Mouse (Mus musculus): ENCODE results near the gene Zfp26. TPM values are rescaled to one million over a fixed set of nuclear protein-coding genes. Genes with fewer than 3 reads are reported as not detected.

Gene Zfp26
- 10 to 100 TPM; 17.1 to 18.2 TPM for total RNA-seq (2021)

DNA sequence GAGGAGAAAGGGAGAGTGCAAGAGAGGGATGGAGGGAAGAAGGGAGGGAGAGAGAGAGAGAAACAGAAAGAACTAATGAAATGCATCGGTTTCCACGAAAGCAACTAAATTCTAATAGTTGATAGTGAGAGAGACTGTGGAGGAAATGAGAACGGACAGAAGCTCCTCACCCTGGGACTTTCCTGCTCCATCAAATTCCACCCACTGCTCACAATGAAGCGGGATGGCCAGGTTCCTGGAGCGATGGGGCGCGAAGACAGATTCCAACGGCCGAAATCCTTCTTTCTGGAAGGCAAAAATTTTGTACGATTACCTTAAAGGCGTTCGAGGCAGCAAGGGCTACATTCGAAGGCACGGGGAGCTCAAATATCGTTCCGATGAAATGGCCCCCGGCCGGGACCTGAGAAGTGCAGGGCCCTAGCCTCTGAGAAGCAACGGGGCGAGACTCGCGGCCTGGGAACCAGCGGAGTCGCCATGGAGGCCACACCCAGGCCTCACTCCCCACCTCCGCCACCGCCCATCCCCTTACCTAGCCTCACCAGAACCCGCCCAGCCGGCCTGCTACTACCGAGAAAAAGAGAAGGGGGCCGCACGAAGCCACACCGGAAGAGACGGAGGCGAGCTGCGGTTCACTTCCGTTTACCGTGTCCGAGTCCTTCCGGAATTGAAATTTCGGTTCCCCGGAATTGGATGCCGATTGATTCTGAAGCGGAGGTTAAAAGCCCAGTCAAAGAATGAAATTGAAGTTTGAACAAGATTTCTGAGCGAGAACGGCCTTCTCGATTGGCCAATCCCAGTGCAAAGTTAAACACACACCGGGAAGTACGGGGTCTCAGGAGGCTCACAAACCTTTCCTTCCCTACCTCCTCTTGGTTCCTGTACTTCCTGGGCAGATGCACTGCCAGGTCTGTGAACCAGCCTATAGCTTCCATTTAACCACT is at the start of gene Zfp26:
Gene Zfp26 (minus strand): TSS at position 786 of the 941 bp plus-strand sequence.
- intact Hi-C loops (cut with DNase I) = loop anchor here (5.0 to 10.0 kb wide), 4 partner anchors 72 to 375 kb away; partner anchors contain the start of genes Fbxl12, Ubl5 and Zfp560
- peak; percentile 82 to 86 for DNase-seq

DNA sequence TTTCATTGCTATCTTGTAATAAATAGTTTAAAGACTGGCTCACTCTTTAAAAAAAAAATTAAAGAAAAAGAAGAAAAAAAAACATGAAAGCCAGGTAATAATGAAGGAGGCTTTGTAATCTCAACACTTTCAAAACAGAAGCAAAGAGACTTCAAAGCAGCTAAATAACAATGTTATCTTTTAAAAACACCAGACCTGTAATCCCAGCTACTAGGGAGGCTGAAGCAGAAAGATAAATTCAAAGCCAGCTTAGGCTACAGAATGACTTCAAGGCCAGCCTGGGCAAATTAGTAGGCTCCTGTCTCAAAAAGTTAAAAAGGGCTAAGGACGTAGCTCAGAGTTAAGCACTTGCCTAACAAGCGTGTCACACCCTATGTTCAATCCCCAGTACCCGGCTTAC is 49.7 kb upstream of the Zfp26 start:
- intact Hi-C loops (cut with DNase I) = no loop called here
- no peak for DNase-seq

DNA sequence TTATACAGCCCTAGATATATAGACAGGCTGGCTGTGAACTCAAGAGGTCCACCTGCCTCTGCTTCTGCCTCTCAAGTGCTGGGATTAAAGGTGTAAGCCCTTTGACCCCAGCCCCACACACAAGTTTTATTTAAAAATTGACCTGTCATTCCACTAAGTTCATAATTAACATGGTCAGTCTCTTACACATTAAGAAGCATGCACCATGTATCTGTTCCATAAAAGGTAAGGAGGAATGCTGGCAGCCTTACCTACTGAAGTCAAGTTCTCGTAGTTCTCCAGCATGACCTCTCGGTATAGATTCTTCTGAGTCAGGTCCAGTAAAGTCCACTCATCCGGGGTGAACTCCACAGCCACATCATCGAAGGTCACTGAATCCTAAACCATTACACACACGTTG is 44.8 kb upstream of the Zfp26 start:
- intact Hi-C loops (cut with DNase I) = no loop called here
- no peak for DNase-seq

DNA sequence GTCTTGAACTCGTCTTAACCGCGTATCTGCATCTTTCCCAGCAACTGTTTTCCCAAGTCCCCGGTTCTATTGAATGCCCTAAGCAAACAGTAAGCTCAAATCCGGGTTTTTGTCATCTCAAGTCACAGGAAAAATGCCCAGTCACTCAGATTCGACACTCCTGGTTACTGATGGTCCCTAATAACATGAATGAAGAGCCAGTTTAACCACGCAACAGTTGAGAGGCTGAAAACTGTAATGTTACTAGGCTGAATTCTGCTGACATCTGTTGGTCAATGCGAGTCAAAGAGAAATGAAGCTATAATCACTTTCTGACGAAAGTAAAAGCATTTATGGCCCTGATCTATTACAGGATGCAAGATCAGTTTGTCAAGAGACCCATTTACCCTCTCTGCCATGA is 33.3 kb upstream of the Zfp26 start:
- intact Hi-C loops (cut with DNase I) = loop anchor here (2.0 kb wide), 1 partner anchor 52 kb away; no protein-coding TSS in a partner anchor
- peak; percentile 18 to 38 for DNase-seq

DNA sequence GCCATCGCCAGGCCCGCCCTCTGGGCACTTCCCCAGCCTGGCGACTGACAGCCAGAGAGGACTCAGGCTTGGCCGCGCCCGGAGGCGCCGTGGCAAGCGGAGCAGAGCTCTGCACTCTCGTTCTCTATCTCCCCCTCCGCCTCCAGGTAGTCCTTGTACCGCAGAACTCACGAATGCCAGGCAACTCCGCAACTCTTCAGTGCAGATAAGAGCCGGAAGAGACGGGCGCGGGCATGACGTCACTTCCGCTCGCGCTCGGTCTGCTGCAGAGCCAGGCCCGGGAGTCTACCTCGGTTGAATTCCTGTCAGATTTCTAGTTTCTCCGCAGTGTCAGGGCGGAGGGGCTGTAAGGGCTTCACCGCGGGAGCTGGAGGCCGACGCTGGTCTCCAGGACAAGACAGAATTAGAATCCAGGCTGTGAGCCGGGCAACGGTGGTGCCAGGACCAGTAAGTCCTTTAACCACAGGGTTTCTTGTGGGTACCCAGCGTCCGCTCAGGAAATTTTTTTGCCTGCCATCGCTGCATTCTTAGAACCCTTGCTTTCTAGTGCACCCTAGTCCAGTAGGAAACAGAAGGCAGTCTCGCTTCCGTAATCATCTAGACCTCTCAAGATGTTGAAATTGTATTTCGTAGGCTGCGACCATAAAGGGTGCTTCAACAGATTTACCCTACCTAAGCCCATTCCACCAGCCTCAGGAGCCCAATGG is 32.7 kb upstream of the Zfp26 start, which contains the start of gene Zfp426:
Gene Zfp426 (minus strand): TSS at position 220 of the 707 bp plus-strand sequence.
- peak; percentile 88 to 90 for DNase-seq
- intact Hi-C loops (cut with DNase I) = loop anchor here (2.0 kb wide), 1 partner anchor 52 kb away; no protein-coding TSS in a partner anchor

DNA sequence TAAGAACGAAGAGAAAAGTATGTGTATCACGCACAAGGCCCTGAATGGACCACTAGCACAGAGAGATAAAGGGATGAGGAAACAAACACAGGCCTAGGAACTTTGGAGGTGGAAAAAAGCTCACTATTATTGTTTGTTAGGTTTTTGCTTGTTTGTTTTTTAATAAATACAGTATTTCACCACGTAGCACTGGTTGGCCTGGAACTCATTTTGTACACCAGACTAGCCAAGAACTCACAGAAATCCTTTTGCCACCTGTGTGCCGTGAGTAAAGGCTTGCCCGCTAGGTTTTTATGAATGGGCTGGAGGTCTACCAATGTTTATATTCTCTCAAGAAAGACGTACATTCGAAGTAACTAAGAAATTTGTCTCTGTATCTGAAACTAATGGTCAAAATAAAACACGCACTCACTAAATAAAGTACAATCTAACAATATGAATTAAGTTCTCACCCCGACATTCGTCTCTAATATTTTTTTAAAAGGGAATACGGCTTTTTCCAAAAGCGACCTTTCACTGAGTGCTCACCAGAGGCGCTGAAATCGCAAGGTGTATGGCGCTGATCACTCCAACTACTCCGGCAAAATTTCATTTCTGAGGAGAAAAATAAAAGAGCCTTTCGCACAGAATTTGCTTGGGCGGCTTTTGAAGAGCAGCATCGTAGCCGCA is 32.0 kb upstream of the Zfp26 start:
- intact Hi-C loops (cut with DNase I) = loop anchor here (2.0 kb wide), 1 partner anchor 53 kb away; no protein-coding TSS in a partner anchor
- DNase-seq = peak in 1 of 2 experiments; percentile 8

DNA sequence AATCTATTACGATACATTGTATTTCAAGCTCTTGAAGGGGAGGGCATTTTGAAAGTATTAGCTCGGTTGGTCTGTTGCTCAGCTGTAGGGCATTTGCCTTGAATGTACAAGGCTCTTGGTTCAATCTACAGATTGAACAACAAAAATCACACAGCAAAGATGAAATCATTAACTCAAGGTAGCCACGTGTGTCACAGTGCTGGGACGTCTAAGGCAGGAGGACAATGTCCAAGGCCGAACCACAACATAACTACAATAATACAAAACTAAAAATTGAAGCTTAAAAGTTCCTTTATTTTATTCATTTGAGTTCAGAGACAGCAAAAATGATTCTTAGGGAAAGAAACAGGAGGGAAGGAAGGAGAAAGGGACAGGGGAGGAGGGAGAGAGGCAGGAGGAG is 29.6 kb upstream of the Zfp26 start:
- intact Hi-C loops (cut with DNase I) = no loop called here
- DNase-seq = no peak

DNA sequence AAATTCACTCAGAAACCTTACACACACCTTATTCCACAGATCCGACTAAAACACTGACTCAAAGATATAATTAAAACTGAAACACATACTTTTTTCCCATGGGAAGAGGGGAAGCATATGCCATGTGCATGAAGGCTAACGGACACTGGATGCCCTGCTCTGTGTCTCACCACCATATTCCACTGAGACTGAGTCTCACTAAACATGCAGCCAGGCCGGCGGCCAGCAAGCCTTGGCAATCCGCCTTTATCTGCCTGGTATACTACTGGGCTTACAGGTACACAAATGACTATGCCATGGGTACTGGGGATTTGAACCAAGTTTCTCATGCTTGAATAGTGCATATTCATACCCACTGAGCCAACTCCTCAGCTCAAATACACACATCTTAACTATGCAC is 19.4 kb upstream of the Zfp26 start:
- intact Hi-C loops (cut with DNase I) = no loop called here
- no peak for DNase-seq

DNA sequence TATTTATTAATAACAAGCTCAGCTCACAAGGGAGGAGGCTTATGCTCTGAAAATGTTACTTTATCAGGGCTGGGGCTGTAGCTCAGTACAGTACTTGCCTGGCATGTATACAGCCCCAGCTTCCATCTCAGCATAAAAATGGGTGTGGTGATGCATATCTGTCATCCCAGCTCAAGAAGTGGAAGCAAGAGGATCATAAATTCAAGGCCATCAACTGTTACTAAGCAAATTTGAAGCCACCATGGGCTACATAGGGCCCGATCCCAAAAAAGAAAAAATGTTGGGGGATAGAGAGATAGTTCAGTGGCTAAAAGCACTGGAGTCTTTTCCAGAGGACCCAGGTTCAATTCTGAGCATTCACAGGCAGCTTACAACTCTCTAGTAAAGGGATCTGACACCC is 16.7 kb upstream of the Zfp26 start:
- intact Hi-C loops (cut with DNase I) = no loop called here
- no peak for DNase-seq

DNA sequence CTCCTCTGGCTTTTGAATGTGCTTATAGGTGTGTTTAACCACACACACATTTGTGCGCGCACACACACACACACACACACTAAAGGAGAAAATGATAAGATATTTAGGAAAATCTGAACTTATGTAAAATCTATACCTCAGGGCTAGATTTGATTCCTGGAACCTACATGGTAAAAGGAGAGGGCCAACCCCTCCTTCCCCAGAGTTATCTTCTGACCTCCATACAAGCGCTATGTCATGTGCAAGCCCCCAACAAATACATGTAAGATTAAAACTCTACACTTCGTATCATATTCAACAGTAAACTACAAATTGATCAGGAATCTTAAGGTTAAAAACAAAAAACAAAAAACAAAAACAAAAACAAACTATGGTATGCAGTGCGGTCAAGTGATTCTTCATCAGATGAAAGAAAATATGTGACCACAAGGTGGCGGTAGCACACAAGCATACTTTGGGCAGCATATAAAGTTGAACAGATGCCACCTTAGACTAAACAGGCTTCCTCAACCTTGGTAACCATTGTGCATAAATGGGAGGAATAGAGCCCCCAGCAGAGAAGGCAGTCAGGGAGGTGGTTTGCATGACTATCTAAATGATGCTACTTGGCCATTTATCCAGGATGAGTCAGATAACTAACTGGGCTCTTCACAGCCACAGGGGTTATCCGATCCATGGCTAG is 6.9 kb upstream of the Zfp26 start:
- intact Hi-C loops (cut with DNase I) = loop anchor here (1.0 to 10.0 kb wide), 6 partner anchors 78 to 368 kb away; partner anchors contain the start of genes Fbxl12 and Ubl5
- peak; percentile 68 to 82 for DNase-seq

DNA sequence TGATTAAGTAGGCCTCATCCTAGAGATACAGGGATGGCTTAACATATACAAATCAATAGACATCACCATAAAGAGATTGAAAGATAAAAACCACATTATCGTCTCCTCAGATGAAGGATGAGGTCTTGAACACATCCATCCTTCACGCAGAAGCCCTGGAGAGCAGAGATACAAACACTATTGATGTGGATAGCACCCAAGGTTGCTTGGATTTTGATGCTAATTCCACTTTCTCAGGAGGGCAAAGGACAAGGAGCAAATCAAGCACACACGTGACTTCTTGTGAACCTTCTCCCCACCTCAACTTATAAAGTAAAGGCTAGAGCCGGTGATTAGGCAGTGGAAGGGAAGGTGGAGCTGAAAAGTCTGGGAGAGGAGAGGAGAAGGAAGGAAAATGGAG is 6.3 kb downstream of the Zfp26 start:
- DNase-seq = no peak
- intact Hi-C loops (cut with DNase I) = no loop called here

DNA sequence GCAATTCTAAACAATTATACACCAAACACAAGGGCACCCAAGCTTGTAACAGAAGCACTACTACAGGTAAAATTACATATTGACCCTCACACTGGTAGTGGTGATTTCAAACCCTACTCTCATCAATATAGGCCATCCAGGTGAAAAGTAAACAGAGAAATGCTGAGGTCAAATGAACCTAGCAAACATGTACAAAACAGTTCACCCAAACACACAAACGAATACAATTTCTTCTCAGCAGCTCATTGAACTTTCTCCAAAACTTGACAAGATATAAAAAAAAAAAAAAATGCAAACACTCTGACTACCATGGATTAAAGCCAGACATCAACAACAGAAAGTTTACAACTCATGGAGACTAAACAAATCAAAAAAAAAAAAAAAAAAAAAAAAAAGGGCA is 8.5 kb downstream of the Zfp26 start:
- intact Hi-C loops (cut with DNase I) = no loop called here
- DNase-seq = no peak

DNA sequence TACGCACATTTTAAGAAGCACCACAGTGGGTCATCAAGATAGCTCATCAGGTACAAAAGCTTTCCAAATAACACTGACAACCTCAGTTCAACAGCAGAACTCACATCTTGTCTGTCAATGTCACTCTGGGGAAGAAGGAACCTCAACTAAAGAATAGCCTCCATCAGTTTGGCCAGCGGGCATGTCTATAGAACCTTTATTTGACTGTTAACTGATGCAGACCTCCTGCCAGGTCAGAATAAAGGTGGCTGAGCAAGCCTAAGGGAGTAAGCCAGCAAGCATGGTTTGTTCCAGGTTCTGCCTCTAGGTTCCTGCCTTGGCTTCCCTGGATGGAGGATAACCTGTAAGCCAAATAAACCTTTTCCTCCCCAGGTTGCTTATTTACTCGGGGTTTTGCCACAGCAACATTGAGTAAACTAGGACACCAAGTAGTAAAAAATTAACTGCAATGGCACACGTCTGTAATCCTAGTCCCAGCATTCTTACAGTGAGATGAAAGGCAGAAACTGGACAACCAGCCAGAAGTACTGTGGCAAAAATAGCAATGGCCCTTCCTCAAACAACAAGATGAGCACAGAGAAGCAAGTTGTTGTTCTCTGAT is 16.7 kb downstream of the Zfp26 start:
- DNase-seq = no peak
- intact Hi-C loops (cut with DNase I) = no loop called here

DNA sequence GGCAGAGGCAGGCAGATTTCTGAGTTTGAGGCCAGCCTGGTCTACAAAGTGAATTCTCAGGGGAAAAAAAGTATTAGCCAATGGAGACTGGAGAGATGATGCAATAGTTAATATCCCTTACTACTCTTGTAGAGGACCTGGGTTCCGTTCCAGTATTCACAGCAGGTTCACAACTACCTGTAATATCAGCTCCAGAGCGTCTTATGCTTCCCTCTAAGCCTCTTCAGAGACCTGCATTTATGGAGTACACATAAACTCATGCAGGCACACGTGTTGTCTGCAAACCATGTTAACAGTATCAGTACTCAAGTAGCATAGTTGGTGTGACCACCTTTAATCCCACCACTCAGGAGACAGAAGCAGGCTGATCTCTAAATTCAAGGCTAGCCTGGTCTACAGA is 30.0 kb downstream of the Zfp26 start:
- DNase-seq = no peak
- intact Hi-C loops (cut with DNase I) = no loop called here

DNA sequence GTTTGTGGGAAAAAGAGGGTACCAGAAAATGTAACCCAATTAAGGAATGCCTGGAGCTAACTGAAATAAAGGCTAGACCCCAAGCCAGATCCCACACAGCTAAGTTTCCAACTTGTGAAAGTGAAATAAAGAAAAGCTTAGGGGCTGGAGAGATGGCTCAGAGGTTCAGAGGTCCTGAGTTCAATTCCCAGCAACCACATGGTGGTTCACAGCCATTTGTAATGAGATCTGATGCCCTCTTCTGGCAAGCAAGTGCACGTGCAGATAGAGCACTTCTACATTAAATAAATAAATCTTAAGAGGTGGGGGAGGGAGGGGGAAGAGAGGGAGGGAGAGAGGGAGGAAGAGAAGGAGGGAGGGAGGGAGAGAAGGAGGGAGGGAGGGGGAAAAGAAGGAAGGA is 48.5 kb downstream of the Zfp26 start:
- intact Hi-C loops (cut with DNase I) = no loop called here
- DNase-seq = no peak

DNA sequence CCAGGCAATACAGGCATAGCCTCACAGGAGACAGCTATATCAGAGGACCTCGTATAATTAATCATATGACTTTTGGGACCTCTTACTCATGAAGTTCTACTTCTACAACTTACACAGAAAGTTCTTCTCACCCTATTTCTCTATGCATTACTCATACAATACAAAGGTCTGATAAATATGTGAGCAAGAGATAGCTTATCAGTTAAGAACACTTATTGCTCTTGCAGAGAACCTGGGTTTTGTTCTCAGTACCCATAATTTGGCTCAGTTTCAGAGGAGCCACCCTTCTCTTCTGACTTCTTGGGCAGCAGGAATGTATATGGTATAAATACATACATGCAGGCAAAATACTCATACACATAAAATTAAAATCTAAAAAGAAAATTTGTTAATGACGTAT is 50.6 kb downstream of the Zfp26 start:
- intact Hi-C loops (cut with DNase I) = no loop called here
- no peak for DNase-seq

DNA sequence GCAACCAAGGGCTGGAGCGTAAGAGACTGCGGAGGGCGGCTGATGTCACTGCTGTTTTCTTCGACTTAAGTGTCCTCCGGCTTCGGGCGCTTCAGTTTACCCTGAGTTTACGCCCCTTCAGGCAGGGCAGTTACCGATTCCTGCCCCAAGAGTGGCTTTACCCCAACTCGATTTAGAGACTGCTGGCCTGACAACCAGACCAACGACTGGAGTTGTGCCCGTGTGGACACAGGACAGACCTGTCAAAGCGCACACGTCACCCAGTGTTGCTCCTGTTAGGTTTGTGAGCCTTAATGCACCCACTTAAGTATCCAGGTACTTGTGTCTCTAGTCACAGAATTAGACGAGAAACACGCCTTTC is 74.6 kb downstream of the Zfp26 start:
- intact Hi-C loops (cut with DNase I) = loop anchor here (5.0 kb wide), 1 partner anchor 72 kb away; no protein-coding TSS in a partner anchor

DNA sequence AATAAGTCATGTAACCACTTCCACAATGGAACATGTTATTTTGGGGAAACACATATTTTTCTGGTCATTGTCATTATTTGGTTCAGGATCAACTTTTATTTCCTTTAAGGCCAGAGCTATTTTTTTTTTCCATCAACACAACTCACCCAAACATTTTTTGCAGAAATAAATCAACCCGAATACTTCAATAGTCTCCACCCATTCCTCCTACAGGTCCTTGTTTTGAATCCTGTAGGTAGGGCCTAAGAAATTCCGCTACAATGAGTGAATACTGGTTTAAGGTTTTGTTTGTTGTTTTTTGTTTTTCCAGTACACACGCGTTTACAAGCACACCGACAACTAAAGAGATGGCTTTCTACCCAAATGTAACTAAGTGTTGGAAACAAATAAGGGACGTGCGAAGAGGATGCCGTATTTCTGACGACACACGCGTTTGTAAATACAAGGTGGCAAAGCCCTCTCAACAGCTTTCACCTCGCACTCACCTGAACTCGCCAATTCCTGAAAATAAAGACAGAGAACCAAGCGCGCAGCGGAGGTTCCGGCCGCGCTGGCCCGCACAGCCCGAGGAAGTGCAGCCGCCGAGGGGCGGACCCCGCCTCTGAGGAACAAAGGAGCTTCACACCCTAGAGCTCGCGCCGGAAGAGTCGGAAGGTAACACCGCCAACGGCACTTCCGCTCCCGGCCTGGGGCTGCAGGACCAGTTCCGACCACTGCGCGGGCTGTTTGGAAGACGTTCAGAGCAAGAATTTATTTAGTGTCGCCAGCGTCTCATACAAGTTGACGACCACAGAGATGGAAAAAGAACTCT is 75.2 kb downstream of the Zfp26 start, which contains the start of gene Zfp560:
Gene Zfp560 (minus strand): TSS at position 646 of the 811 bp plus-strand sequence.
- intact Hi-C loops (cut with DNase I) = loop anchor here (5.0 kb wide), 1 partner anchor 73 kb away; no protein-coding TSS in a partner anchor
- DNase-seq = peak; percentile 94 to 96

More for the DNA sequence above, 74.6 kb downstream of the Zfp26 start:
- DNase-seq = no peak

DNA sequence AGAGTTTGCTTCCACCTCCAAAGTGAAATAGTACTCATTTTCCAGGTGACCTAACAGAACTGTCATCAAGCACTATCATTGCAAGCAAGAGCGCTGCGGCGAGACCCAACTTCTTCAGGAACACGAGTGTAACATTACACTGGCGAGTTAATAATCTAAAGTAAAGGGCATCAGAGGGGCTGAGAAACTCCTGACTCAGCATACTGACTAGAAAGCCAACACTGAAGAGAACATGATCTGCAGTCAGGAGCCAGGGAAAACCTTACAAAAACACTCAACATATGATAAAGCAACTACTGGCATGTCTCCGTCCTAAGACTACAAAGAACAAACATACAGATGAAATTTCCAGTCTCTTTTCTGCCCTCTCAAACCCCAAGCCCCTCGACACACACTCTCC is 76.3 kb downstream of the Zfp26 start:
- no peak for DNase-seq
- intact Hi-C loops (cut with DNase I) = no loop called here

Data from heart, postnatal 10 days (tissue).